8 mouse cellular contexts compared by ENCODE assay signal in genomic region chr7:100974135-100974903, GRCm38 (mm10). TPM values are rescaled to one million over a fixed set of nuclear protein-coding genes. Genes with fewer than 3 reads are reported as not detected.
A peak's percentile ranks its signal among the peaks of the same experiment; 100 is the strongest.
DNase-seq lines count a peak whose midpoint lies in the region; ATAC-seq and TF ChIP-seq lines count a peak whose summit lies in the region.

Gene P2ry6, minus strand, starts transcription at chr7:100974649.

- no peak for TF ChIP-seq CTCF in E14TG2a.4 (conservative IDR thresholded peaks at IDR 0.05; ENCODE audit: low read length)
- TF ChIP-seq CTCF in intestine, postnatal 0 days (IDR thresholded peaks at IDR 0.05; ENCODE audit: low read depth) = no peak

- peak; percentile 63 for ATAC-seq in forebrain, embryonic 13.5 days
- peak; percentile 72 for ATAC-seq in intestine, postnatal 0 days
- no peak for ATAC-seq in frontal cortex, adult (ENCODE audit: low TSS enrichment)

- no peak within 1 kb of the TSS for H3K27ac ChIP-seq in forebrain, embryonic 13.5 days
- H3K27ac ChIP-seq in intestine, postnatal 0 days (ENCODE audit: low read depth, low read length) = no peak within 1 kb of the TSS; the same call in 1 of the 2 replicates
- peak within 1 kb of the TSS; percentile 24; the same call in 1 of the 2 replicates for H3K27ac ChIP-seq in midbrain, embryonic 10.5 days (replicated peaks)

- peaks cover 19% of the 10 kb centered on the region for H3K4me1 ChIP-seq in E14TG2a.4 (replicated peaks; ENCODE audit: low read depth, low read length)
- H3K4me1 ChIP-seq in forebrain, embryonic 13.5 days = peaks cover 13% of the 10 kb centered on the region
- peaks cover 15% of the 10 kb centered on the region for H3K4me1 ChIP-seq in intestine, postnatal 0 days (replicated peaks; ENCODE audit: control insufficient read depth, insufficient read depth, low read length)
- H3K4me1 ChIP-seq in midbrain, embryonic 10.5 days = peaks cover 14% of the 10 kb centered on the region

- no peaks in the 10 kb centered on the region for H3K9me3 ChIP-seq in E14TG2a.4 (ENCODE audit: low read length)
- no peaks in the 10 kb centered on the region for H3K9me3 ChIP-seq in forebrain, embryonic 13.5 days (replicated peaks)
- no peaks in the 10 kb centered on the region for H3K9me3 ChIP-seq in intestine, postnatal 0 days (ENCODE audit: control insufficient read depth)
- H3K9me3 ChIP-seq in midbrain, embryonic 10.5 days (replicated peaks) = no peaks in the 10 kb centered on the region

- peak within 1 kb of the TSS; percentile 59 for H3K4me2 ChIP-seq in forebrain, embryonic 13.5 days
- peak within 1 kb of the TSS; percentile 68 for H3K4me2 ChIP-seq in intestine, postnatal 0 days (replicated peaks; ENCODE audit: low read depth)

- H3K36me3 ChIP-seq in E14TG2a.4 (ENCODE audit: insufficient read depth, low read length) = no peaks in the 10 kb centered on the region
- H3K36me3 ChIP-seq in forebrain, embryonic 13.5 days (ENCODE audit: poor library complexity, severe bottlenecking) = no peaks in the 10 kb centered on the region
- no peaks in the 10 kb centered on the region for H3K36me3 ChIP-seq in intestine, postnatal 0 days (ENCODE audit: control insufficient read depth, insufficient read depth)
- no peaks in the 10 kb centered on the region for H3K36me3 ChIP-seq in midbrain, embryonic 10.5 days

- H3K9ac ChIP-seq in forebrain, embryonic 13.5 days = peak within 1 kb of the TSS; percentile 52; the same call in 1 of the 2 replicates
- peak within 1 kb of the TSS; percentile 1; the same call in 1 of the 2 replicates for H3K9ac ChIP-seq in intestine, postnatal 0 days (ENCODE audit: low read depth, low read length)

- peak; percentile 66 to 73 for DNase-seq in cerebellum, postnatal 10 days
- no peak for DNase-seq in cerebellum, adult 9-11 months
- DNase-seq in midbrain, embryonic 10.5 days (ENCODE audit: low spot score) = no peak
- DNase-seq in spleen, postnatal 36 days (ENCODE audit: low spot score in 2 of 2) = no peak

- peak within 1 kb of the TSS; percentile 80 for H3K4me3 ChIP-seq in E14TG2a.4 (replicated peaks; ENCODE audit: low read length)
- H3K4me3 ChIP-seq in forebrain, embryonic 13.5 days = peak within 1 kb of the TSS; percentile 33
- H3K4me3 ChIP-seq in intestine, postnatal 0 days (ENCODE audit: low read depth, low read length) = peak within 1 kb of the TSS; percentile 41
- peak within 1 kb of the TSS; percentile 48 for H3K4me3 ChIP-seq in midbrain, embryonic 10.5 days

- peaks cover 63% of the 10 kb centered on the region for H3K27me3 ChIP-seq in E14TG2a.4 (ENCODE audit: insufficient read depth, low read length)
- peaks cover 37% of the 10 kb centered on the region for H3K27me3 ChIP-seq in forebrain, embryonic 13.5 days
- H3K27me3 ChIP-seq in intestine, postnatal 0 days (replicated peaks; ENCODE audit: control insufficient read depth, insufficient read depth, low read length) = no peaks in the 10 kb centered on the region
- H3K27me3 ChIP-seq in midbrain, embryonic 10.5 days (ENCODE audit: low read depth, poor library complexity, severe bottlenecking) = peaks cover 55% of the 10 kb centered on the region

- 5% methylated on average over 36 of the region's 36 CpGs for WGBS in forebrain, embryonic 13.5 days
- 4% methylated on average over 36 of the region's 36 CpGs for WGBS in intestine, postnatal 0 days
- 4% methylated on average over 36 of the region's 36 CpGs for WGBS in midbrain, embryonic 10.5 days

RNA-seq across cellular contexts. Expression of gene P2ry6, which starts in this region (rescaled TPM):
- 1.4 and 1.5 TPM in 2 replicates for polyA plus RNA-seq in forebrain, embryonic 13.5 days (2015; fragmentation: Nextera tagmentation; extraction: Ambion mirVana)
- 5.7 and 7.0 TPM in 2 replicates for polyA plus RNA-seq in intestine, postnatal 0 days (2015; fragmentation: Nextera tagmentation; extraction: Ambion mirVana)
- polyA plus RNA-seq in midbrain, embryonic 10.5 days (2016; fragmentation: Nextera tagmentation; extraction: Ambion mirVana) = 1.8 and 2.4 TPM in 2 replicates

Comparison
In these comparisons a context has a peak if more than half of its experiments do, and no peak if none do; other contexts are left out.
1. DNase-seq: peak in cerebellum, postnatal 10 days (2 of 2); none in cerebellum, adult 9-11 months (single experiment), midbrain, embryonic 10.5 days (single experiment) and spleen, postnatal 36 days (0 of 2).
2. Peak in every context shown above with its lines, with median percentiles within 50 percentile points of each other: H3K4me3 ChIP-seq.